Mouse (Mus musculus): Measurements from ENCODE around the gene Hmgn1.

DNA sequence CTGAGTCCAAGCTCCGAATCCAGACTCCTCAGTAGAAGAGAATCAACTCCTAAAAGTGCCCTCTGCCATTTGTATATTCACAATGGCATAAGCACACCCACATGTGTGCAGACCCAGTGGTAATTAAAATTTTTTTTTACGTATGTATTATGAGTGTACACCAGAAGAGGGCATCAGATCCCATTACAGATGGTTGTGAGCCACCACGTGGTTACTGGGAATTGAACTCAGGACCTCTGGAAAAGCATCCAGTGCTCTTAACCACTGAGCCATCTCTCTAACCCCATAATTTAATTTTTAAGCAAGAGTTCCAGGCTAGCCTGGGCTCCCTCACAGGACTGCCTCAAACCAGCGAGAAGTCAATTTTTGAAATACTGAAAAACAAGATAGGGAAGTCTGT is 40.1 kb downstream of the Hmgn1 start:
- TF ChIP-seq CTCF (IDR thresholded peaks at IDR 0.05; ENCODE audit: control insufficient read depth, insufficient read depth, insufficient replicate concordance, low read depth, low read length) (no peak), POLR2A (IDR thresholded peaks at IDR 0.05; ENCODE audit: control insufficient read depth, low read depth, low read length) (no peak)
